Mouse (Mus musculus) effector memory CD4-positive, alpha-beta T cell, adult 7 months (primary cell): ENCODE measurements around the gene Rapgef3. TPM values are rescaled to one million over a fixed set of nuclear protein-coding genes. Genes with fewer than 3 reads are reported as not detected.

ENCODE experiments used
- polyA plus RNA-seq: library from polyadenylated mRNA; unstranded; fragments of 100-300 nt; shearing (Covaris generic); gene quantifications from one replicate; pipeline ENCODE4 v1.2.1, GENCODE M21; 2017

Gene Rapgef3
- polyA plus RNA-seq = 2.2 TPM

GRCm38 (mm10) chr15:97767280-97768186 lies at the start of gene Rapgef3:
TSS of gene Rapgef3 (minus strand) at chr15:97767972.

GRCm38 (mm10) chr15:97778311-97779098 lies 10.7 kb upstream of the Rapgef3 start, which contains the start of gene Slc48a1:
TSS of gene Slc48a1 (plus strand) at chr15:97778520.

DNA sequence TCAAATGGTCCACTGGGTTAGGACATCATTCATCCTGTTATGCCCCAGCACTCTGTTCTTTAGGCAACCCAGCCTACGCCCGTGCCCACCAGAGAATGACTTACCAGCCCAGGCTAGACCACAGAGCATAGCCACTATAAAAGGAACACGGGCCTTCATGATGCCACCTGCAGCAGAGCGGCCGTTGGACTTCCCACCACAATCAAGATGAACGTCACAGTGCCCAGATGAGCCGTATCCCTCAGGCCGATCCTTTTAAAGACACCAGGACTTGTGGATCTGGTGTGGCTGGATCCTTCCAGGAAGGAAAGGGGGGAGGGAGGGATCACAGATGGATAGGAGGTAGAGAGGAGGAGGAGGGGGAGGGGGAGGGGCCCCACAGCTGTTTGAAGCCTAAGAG lies 36.7 kb downstream of the Rapgef3 start, which contains the start of gene Endou:
Gene Endou, minus strand, starts transcription at position 229 of the 400 bp plus-strand sequence.

DNA sequence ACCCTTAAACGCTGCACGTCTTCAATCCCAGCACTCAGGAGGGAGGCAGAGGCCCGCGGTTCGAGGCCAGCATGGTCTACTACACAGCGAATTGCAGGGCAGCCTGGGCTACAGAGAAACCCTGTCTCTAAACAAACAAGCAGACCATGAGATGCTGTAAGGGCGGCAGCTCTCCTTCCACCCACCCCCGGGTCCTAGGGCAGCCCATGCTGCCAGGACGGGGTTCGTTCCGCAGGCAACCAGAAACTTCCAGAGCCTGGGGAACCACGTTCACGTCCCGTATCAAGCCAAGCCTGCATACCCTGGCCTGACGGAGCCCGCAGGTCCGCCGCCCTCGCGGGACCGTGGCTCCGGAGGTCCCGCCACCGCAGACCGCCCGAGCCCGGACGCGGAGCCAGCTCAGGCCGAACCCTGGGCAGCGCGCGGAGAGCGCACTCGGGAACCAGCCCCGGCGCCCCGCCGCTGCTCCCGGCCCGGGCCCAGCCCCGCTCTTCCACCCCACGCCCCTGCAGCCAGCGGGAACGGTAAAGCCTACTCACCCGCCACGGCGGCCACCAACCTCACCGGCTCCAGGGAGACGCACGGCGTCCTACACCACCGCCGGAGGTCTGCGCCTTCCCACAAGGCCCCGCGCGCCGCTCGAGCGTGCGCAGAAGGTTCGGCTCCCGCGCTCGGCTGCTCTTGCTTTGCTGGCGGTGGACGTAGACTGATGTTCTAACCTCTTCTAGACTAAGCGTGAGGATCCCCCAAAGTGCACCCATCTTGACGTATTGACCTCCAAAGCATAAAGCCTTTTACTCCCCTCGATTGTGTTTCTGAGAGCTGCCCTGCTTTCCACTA lies 62.3 kb downstream of the Rapgef3 start, which contains the start of gene Rpap3:
Gene Rpap3, minus strand, starts transcription at position 615 of the 840 bp plus-strand sequence.

Other genes with a start within 250 kb of the Rapgef3 start
- gene Rpap3, start 62.1 kb downstream of the Rapgef3 start, polyA plus RNA-seq = 32.1 TPM
- not detected for gene Endou, start 36.6 kb downstream of the Rapgef3 start, polyA plus RNA-seq
- 37.0 TPM for gene Slc48a1, start 10.5 kb upstream of the Rapgef3 start, polyA plus RNA-seq
- 43.6 TPM for gene Hdac7, start 76.5 kb upstream of the Rapgef3 start, polyA plus RNA-seq
- gene Vdr, start 142.7 kb upstream of the Rapgef3 start, polyA plus RNA-seq = 0.20 TPM
- gene Tmem106c, start 196.2 kb upstream of the Rapgef3 start, polyA plus RNA-seq = 11.9 TPM
- 0.29 TPM for gene Col2a1, start 236.7 kb upstream of the Rapgef3 start, polyA plus RNA-seq